8 mouse cellular contexts compared by ENCODE assay signal in the genomic region with DNA sequence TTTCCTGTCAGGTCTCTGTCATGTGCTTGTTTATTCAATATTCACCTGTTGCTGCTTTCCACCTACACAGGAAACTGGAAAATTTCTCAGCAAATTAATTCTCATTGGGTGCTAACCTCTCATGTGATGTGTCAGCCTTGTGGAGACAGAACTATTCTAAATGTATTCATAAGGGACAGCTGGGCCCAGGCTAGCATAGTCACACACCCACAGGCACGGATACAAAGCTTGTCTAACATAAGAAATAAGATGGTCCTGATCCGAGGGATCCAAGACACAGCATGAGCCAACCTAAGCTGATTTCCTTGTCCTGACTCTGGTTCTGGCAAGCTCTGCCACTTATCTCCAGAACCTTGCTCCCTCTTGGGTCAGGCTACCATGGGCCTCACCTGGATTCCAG.
"Had no signal": no experiment of that assay in that cellular context is flagged by ENCODE, and none has a peak within 500 bp of the region (broad histone marks: within the 10 kb centered on the region; RNA-seq: fewer than 3 reads in every experiment).

No protein-coding gene starts in this region.

- H3K36me3 ChIP-seq: limb, embryonic 12.5 days; liver, embryonic 13.5 days; lung, embryonic 15.5 days; neural tube, embryonic 15.5 days had no signal

- H3K27me3 ChIP-seq: liver, embryonic 13.5 days; lung, embryonic 15.5 days had no signal

- DNase-seq: layer of hippocampus, adult 9-11 months had no signal

- H3K4me1 ChIP-seq: limb, embryonic 12.5 days; liver, embryonic 13.5 days; lung, embryonic 15.5 days; neural tube, embryonic 15.5 days had no signal

- H3K9me3 ChIP-seq: limb, embryonic 12.5 days; liver, embryonic 13.5 days; lung, embryonic 15.5 days; neural tube, embryonic 15.5 days had no signal

- H3K4me2 ChIP-seq: limb, embryonic 12.5 days; liver, embryonic 13.5 days; lung, embryonic 15.5 days; neural tube, embryonic 15.5 days had no signal

- H3K4me3 ChIP-seq: limb, embryonic 12.5 days; liver, embryonic 13.5 days; lung, embryonic 15.5 days; myocyte; neural tube, embryonic 15.5 days had no signal

- H3K27ac ChIP-seq: kidney, postnatal 0 days; limb, embryonic 12.5 days; liver, embryonic 13.5 days; lung, embryonic 15.5 days; neural tube, embryonic 15.5 days had no signal

- H3K9ac ChIP-seq: limb, embryonic 12.5 days; liver, embryonic 13.5 days; liver, postnatal 0 days; lung, embryonic 15.5 days; neural tube, embryonic 15.5 days had no signal
